Mouse (Mus musculus) forebrain, postnatal 0 days (tissue): ENCODE results near the gene Gm4353. TPM values are rescaled to one million over a fixed set of nuclear protein-coding genes. Genes with fewer than 3 reads are reported as not detected.

Experiments used
- ATAC-seq: fragments of 200-750 bp; cut with Nextera tagmentation; 2 replicates; pipeline ENCODE4 v1.8.0; 2017; ENCODE audit warnings: mild to moderate bottlenecking, moderate library complexity
- DNase-seq: peaks from one replicate; pipeline ENCODE4 v3.0.0-alpha.2; 2015
- H3K27ac ChIP-seq: fragments of 300-500 bp; sonication (generic); 2 replicates; pipeline ENCODE4 v1.5.1; 2014; ENCODE audit warnings: low read depth, mild to moderate bottlenecking, antibody characterized with exemption, low read length, moderate library complexity, mixed read lengths
- H3K27me3 ChIP-seq: fragments of 300-500 bp; sonication (generic); 2 replicates; pipeline ENCODE4 v1.6.1; 2014; ENCODE audit warnings: mild to moderate bottlenecking, low read length, mixed read lengths; ENCODE audit not compliant: insufficient read depth
- H3K36me3 ChIP-seq: fragments of 300-500 bp; sonication (generic); 2 replicates; pipeline ENCODE4 v1.6.1; 2014; ENCODE audit warnings: mild to moderate bottlenecking, moderate library complexity; ENCODE audit not compliant: insufficient read depth
- H3K4me1 ChIP-seq: fragments of 300-500 bp; sonication (generic); 2 replicates; pipeline ENCODE4 v1.6.1; 2014; ENCODE audit warnings: antibody characterized with exemption; ENCODE audit not compliant: insufficient read depth
- H3K4me2 ChIP-seq: fragments of 300-500 bp; sonication (generic); 2 replicates; pipeline ENCODE4 v1.6.1; 2014; ENCODE audit warnings: low read depth, mild to moderate bottlenecking, moderate library complexity
- H3K4me3 ChIP-seq: fragments of 300-500 bp; sonication (generic); 2 replicates; pipeline ENCODE4 v1.5.1; 2014; ENCODE audit warnings: low read depth, low read length, mixed read lengths
- H3K9ac ChIP-seq: fragments of 300-500 bp; sonication (generic); 2 replicates; pipeline ENCODE4 v1.6.1; 2014; ENCODE audit warnings: mild to moderate bottlenecking
- H3K9me3 ChIP-seq: fragments of 300-500 bp; sonication (generic); 2 replicates; pipeline ENCODE4 v1.6.1; 2016; ENCODE audit warnings: low read length
- CTCF ChIP-seq: sonication (generic); IDR thresholded peaks from 2 replicates; pipeline ENCODE4 v1.5.1; 2016; ENCODE audit warnings: antibody characterized with exemption, control low read depth, low read depth
- WGBS: fragments of 180-500 bp; shearing (Covaris S2); extraction: QIAGEN DNeasy Blood & Tissue Kit; methylation state at CpG from one replicate; pipeline ENCODE4 v1.1.7; 2014; 5-methylcytosine and 5-hydroxymethylcytosine counted together
- polyA plus RNA-seq: library from polyadenylated mRNA; unstranded; fragments of >200 nt; fragmentation: Nextera tagmentation; extraction: Ambion mirVana; gene quantifications from 2 replicates; pipeline ENCODE4 v1.2.1, GENCODE M21; 2015
- total RNA-seq: library from RNA; depleted of rRNA; stranded (reverse); fragments of >200 nt; gene quantifications from 2 replicates; pipeline ENCODE4 v1.2.3, GENCODE M21; 2014

Gm4353 gene
- total and polyA plus RNA-seq, 2 experiments from 2014 or later: 0.31 to 0.76 TPM

DNA sequence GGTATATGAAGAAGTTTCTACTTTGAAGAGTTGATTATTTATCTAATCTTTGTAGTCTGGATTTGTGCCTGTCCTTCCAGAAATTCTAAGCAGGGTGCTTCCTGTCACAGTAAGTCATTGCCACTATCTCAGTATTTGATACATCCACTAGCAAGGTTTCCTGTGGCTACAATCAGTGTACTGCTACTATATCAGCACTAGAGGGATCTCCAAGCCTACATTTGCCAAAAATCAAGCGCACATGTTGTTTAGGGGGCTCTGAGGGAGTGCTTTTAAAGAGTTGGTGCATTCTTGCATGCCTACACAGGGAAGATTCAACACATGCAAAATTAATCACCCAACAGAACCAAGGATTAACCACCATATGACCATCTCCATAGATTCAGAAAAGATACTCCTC is 23.7 kb downstream of the Gm4353 start:
- DNase-seq: peak; percentile 33
- Histone ChIP-seq H3K27ac (no peak overlapping the region), H3K27me3 (no peaks in the 10 kb centered on the region), H3K9me3 (no peaks in the 10 kb centered on the region), H3K9ac (no peak overlapping the region), H3K36me3 (no peaks in the 10 kb centered on the region), H3K4me2 (no peak overlapping the region), H3K4me3 (no peak overlapping the region), H3K4me1 (no peaks in the 10 kb centered on the region)
- peak; percentile 60 for TF ChIP-seq CTCF
- no peak for ATAC-seq
- WGBS: 68% methylated on average over 1 of the region's 1 CpGs

DNA sequence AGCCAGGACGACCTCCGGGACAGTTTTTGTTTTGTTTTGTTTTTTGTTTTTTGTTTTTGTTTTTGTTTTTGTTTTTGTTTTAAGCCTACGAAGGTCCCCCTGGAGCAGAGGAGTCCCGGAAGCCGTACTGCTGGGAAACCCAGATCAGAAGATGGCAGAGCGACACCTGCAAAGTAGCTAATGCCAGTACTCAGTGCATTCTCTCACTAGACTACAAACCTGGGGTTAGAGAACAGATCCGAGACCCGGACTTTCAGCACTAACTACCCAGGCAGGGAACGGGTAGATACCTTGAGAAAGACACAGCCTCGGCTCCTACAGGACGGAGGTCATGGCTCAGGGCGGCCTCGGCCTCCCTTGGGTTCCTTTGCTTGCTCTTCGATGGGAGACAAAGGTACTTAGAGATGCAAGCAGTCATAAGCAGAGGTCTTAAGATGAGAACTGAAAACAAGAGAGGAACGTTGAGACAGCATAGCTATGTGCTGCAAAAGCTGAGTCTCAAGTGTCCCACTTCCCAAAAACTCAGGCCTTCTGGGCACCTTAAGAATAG is 43.9 kb downstream of the Gm4353 start:
- H3K9me3 ChIP-seq: no peaks in the 10 kb centered on the region
- DNase-seq (no peak), ATAC-seq (peak; percentile 19; the same call in 1 of the 2 replicates)
- H3K36me3 ChIP-seq: no peaks in the 10 kb centered on the region
- H3K27ac ChIP-seq: no peak overlapping the region
- peaks cover 32% of the 10 kb centered on the region for H3K27me3 ChIP-seq
- no peak overlapping the region for H3K9ac ChIP-seq
- peak overlapping the region; percentile 91 for H3K4me2 ChIP-seq
- peaks cover 16% of the 10 kb centered on the region for H3K4me1 ChIP-seq
- 17% methylated on average over 15 of the region's 15 CpGs for WGBS
- peak overlapping the region; percentile 43 for H3K4me3 ChIP-seq
- TF ChIP-seq CTCF: no peak

DNA sequence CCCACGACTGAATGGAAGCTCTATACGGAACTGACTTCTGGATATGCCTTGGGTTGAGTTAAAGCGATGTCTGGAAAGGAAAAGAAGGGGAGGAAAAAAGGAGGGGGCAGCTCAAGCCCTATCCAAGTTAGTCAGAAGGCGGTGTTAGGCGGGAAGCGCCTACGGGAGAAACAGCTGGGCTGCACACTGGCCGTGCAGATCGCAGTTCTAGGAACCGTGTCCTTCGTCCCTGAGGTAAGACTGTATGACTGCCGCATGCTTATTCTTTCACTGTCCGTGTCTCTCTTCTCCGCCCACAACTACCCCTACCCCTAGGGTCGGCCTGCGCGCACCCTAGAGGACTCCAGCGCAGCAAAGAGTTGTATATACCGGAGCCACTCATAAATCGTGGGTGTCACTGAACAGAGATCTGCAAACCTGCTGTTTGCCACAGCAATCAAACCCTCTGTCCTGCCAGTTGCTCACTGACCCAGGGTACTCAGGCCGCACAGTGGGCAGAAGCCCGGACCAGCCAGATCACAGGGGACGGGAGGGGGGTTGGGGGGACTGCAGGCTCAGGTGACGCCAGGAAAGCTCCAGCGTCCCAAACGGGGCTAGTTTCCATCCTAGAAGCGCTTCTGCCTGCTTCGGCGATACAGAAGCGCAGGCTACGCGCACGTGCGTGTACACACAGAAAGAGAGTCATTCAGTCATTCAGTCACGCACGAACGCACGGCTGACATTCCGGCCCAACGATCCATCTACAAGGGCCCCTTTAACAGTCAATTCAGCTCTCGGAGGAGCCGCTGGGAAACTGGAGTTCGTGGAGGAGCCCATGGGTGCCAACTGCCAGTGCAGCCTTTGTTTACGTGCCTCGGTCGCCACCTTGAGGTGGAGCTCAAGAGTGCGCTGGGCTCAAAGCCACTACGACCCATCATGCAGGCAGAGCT is 44.6 kb downstream of the Gm4353 start:
- ATAC-seq (peak; percentile 92), DNase-seq (peak; percentile 93)
- H3K36me3 ChIP-seq: no peaks in the 10 kb centered on the region
- H3K4me1 ChIP-seq: peaks cover 16% of the 10 kb centered on the region
- peak overlapping the region; percentile 55 for H3K27ac ChIP-seq
- TF ChIP-seq CTCF: peak; percentile 95
- H3K4me2 ChIP-seq: peak overlapping the region; percentile 91
- peaks cover 32% of the 10 kb centered on the region for H3K27me3 ChIP-seq
- under 1% methylated on average over 48 of the region's 48 CpGs for WGBS
- no peaks in the 10 kb centered on the region for H3K9me3 ChIP-seq
- H3K4me3 ChIP-seq: peak overlapping the region; percentile 43
- peak overlapping the region; percentile 43 for H3K9ac ChIP-seq

DNA sequence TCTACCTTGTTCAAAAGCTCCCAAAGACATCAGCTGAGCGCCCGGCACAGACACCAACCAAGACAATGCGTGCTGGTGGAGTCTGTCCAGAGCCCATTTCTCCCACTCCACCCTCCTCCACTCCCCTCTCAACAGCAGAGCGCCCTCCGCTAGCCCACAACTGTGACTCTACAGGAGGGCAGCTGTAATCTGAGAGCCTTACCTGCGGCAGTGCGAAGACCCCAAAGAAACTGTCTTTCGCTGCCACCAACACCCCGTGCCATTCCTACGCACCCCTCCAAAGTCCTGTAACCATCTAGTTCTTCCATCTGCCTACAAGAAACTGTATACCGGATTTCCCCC is 45.3 kb downstream of the Gm4353 start, which contains the start of gene 1110004F10Rik:
1110004F10Rik (plus strand) TSS at position 202 of the 342 bp plus-strand sequence.
- H3K9me3 ChIP-seq: no peaks in the 10 kb centered on the region
- DNase-seq: no peak
- TF ChIP-seq CTCF: no peak
- no peak; the same call in 1 of the 2 replicates for ATAC-seq
- H3K4me3 ChIP-seq: peak within 1 kb of the TSS; percentile 43
- H3K9ac ChIP-seq: peak within 1 kb of the TSS; percentile 43
- no peaks in the 10 kb centered on the region for H3K36me3 ChIP-seq
- H3K27ac ChIP-seq: peak within 1 kb of the TSS; percentile 55
- H3K4me2 ChIP-seq: peak within 1 kb of the TSS; percentile 91
- H3K27me3 ChIP-seq: peaks cover 32% of the 10 kb centered on the region
- H3K4me1 ChIP-seq: peaks cover 17% of the 10 kb centered on the region
- 2% methylated on average over 11 of the region's 11 CpGs for WGBS

DNA sequence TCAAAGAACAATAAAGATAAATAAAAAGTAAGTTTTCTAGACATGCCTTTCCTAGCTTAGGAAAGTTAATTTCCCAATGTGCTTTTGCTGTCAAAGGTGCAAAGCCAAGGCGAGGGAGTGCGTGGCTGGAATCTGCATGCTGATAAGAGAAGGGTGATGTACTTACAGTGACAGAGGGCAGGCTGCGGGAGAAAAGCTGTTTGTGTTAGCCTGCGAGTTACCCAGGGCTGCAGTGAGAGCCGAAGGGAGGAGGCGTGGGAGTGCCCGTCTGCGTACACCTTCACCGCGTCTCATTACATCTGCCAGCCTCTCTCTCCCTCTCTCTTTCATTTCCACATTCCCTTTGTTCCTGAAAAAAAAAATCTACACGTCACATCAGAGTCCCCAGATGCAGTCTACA is 45.9 kb downstream of the Gm4353 start, which contains the start of gene Sox6:
Sox6 (minus strand) TSS at position 286 of the 400 bp plus-strand sequence.
- no peak for TF ChIP-seq CTCF
- H3K27ac ChIP-seq: peak within 1 kb of the TSS; percentile 55
- no peaks in the 10 kb centered on the region for H3K9me3 ChIP-seq
- ATAC-seq: no peak
- peak within 1 kb of the TSS; percentile 43 for H3K4me3 ChIP-seq
- H3K36me3 ChIP-seq: no peaks in the 10 kb centered on the region
- H3K9ac ChIP-seq: peak within 1 kb of the TSS; percentile 43
- H3K27me3 ChIP-seq: peaks cover 32% of the 10 kb centered on the region
- DNase-seq: no peak
- H3K4me2 ChIP-seq: peak within 1 kb of the TSS; percentile 91
- 5% methylated on average over 11 of the region's 11 CpGs for WGBS
- peaks cover 19% of the 10 kb centered on the region for H3K4me1 ChIP-seq

DNA sequence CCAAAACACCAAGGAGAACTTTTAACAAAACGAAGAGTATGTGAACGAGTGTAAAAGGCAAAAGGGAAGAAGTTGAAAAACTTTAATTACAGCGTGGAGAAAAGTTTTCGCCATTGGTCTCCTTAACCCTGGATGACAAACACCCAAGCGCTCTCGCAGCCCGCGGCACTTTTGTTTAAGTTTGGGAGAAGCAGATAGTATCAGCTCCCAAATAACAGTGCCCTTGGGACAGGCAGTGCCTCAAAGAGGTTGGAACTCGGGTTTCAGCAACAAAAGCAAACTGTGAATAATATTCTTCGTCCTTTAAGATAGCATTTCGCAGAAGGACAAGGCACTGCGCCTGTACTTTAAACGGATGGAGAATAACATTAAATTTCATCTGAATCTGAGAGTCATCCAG is 46.4 kb downstream of the Gm4353 start:
- no peak overlapping the region for H3K9ac ChIP-seq
- no peak for ATAC-seq
- peak overlapping the region; percentile 43 for H3K4me3 ChIP-seq
- H3K9me3 ChIP-seq: no peaks in the 10 kb centered on the region
- peaks cover 32% of the 10 kb centered on the region for H3K27me3 ChIP-seq
- 9% methylated on average over 13 of the region's 13 CpGs for WGBS
- TF ChIP-seq CTCF: no peak
- H3K27ac ChIP-seq: no peak overlapping the region
- peaks cover 19% of the 10 kb centered on the region for H3K4me1 ChIP-seq
- H3K36me3 ChIP-seq: no peaks in the 10 kb centered on the region
- no peak for DNase-seq
- peak overlapping the region; percentile 91 for H3K4me2 ChIP-seq
